Mouse (Mus musculus) olfactory bulb, adult 2 months (tissue): ENCODE results near the gene Gabrg3.

ENCODE experiments used
- CTCF ChIP-seq: fragments of 200-500 bp; IDR thresholded peaks from 2 replicates; pipeline ENCODE4 v1.5.1; 2012; ENCODE audit warnings: low read depth, mild to moderate bottlenecking, low read length, moderate library complexity; ENCODE audit not compliant: insufficient read depth
- POLR2A ChIP-seq: fragments of 200-500 bp; IDR thresholded peaks from 2 replicates; pipeline ENCODE4 v1.6.1; 2012; ENCODE audit warnings: mild to moderate bottlenecking, low read depth, low read length, moderate library complexity; ENCODE audit not compliant: insufficient read depth

- TF ChIP-seq POLR2A, result no peak
- TF ChIP-seq CTCF, result no peak
Measured at GRCm38 (mm10) chr7:57341910-57342309, 45.1 kb downstream of the Gabrg3 start.
